Mouse (Mus musculus) forelimb bud, embryonic 11.5 days (tissue): ENCODE measurements around the gene Spdef.

Experiments used
- DNase-seq: peaks from one replicate; pipeline ENCODE4 v3.0.0-alpha.2; 2012; ENCODE audit warnings: low read depth, low spot score

The Spdef gene

GRCm38 (mm10) chr17:27728770-27729169, at the start of gene Spdef:
Gene Spdef (minus strand): TSS chr17:27728955.
- no peak for DNase-seq

DNA sequence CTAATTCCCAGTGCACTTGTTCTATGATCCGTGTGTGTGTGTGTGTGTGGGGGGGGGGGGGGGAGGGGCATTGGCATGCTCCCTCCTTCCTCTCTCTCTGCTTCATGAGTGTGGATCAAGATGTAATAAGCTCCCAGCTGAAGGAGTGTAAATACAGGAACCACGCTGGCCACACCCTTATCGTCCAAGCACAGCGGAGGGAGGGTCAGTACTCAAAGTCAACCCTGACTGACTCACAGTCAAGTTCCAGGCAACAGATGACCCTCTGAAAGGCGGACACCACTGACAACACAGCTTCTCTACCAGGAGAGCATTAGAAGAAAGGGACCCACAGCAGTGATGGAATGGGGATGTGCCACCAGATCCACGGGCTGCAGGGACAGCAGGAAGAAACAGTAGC, 49.1 kb upstream of the Spdef start:
- DNase-seq: no peak

DNA sequence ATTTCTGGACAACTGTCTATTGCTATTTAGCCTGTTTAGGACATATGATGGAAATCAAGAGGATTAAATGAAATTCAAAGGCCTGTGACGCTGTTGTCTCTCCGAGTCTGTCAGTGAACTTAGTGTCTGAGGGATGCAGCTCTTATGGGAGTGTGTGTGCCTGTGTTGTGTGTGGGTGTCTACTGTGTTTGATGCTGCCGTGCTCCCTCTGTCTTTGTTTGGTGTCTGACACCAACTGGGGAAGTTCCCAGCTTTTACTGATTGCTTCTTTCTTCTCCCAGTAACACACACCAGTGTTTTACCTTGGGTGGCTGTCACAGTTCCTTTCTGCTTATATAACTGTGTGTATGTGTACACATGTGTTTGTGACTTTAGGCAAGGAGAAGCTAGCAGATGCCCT, 45.4 kb upstream of the Spdef start:
- no peak for DNase-seq

DNA sequence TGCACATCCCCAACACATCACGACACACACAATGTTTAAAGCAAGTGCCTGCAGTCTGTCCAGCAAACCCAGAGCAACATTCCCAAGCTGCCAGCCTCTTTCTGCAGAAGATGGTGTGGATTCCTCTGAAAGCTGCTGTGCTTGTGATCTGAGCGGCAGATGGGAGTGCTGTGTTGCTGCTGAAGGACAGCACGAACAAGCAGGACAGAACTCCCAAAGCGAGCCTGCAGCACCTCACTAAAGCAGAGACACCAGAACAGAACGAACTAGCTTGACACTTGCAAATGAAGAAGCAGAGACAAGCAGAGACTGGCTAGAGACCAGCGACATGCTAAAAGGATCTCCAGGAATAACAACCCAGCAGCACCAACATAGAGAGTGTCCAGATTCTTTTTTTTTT, 42.9 kb upstream of the Spdef start:
- no peak for DNase-seq

DNA sequence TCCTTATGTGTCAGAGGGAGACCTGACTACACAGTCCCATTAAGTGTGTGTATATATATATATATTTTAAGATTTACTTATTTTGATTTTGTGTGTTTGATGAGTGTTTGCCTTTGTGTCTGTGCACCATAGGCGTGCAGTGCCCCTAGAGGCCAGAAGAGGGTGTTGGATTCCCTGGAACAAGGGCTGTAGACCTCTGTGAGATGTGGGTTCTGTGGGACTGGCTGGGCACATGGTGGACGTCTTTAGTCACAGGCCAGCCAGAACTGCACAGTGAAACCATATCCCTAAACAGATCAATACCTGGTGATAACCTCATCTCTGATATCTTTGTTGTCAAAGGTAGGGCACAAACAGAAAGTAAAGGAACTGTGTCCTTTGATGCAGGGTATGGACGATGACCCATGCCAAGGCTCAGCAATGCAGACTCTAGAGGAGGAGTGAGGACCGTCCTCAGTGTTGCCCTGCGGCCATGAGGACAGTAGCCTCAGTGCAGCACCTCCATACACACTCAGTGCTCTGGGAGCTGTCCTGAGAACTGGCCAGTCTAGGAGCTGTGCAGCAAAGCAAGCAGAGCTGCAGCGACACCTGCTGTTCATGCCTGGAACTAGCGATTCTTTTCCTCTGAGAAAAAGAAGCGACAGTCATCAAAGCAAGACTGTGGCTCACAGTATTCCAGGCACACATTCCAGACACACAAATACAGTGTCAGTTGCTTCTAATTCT, 40.2 kb upstream of the Spdef start:
- DNase-seq: peak; percentile 80

DNA sequence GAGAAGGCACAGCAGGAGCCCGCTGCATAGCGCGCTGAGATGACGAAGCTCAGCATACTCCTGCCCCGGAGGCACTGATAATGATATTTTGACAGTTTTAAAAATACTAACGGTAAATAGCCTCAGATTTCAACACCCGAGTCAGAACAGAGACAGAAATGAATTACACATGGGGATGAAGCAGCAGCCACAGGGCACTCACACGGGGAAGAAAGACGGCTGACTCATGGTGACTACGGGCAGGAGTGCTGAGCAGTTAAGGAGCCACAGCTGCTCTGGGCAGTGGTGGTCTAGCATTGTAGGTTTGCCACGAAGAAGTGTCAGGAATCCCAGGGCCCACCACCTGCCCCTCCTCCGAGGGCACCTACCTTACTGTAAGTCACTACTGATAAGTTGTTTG, 38.8 kb upstream of the Spdef start:
- DNase-seq: no peak

DNA sequence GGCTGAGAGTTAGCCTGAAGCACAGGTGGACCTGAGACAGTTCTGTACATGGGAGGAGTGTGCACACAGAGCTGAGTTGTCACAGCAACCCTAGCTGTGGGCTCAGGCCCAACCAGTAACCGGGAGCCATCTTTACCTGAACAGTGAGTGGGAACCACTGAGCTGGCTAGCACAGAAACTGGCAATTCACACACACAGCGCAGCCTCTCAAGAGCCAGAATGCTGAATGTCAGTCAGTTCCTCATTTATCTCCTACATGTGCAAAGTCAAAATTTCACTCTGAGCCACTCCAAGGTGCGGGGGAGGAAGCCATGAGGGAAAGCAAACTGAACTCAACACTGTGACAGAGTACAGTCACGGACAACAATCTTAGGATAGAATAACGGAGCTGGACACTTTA, 38.4 kb upstream of the Spdef start:
- no peak for DNase-seq

- DNase-seq: no peak
Measured at GRCm38 (mm10) chr17:27765066-27765465, 36.3 kb upstream of the Spdef start.

DNA sequence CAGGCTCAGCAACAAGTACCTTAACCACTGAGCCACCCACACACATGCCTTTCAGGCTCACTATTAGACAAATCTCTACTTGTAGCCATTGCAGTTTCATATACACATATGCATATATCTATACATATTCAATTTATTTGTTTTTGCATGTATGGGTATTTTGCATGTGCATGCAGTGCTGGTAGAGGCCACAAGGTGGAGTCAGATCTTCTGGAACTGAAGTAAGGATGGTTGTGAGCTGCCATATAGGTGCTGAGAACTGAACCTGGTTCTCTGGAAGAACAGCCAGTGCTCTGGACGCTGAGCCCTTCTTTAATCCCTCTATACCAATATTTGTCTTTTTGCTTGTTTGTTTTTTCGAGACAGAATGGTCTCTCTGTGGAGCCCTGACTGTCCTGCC, 35.7 kb upstream of the Spdef start:
- no peak for DNase-seq

GRCm38 (mm10) chr17:27762884-27763283, 34.1 kb upstream of the Spdef start:
- DNase-seq: no peak

- peak; percentile 63 for DNase-seq
Measured at GRCm38 (mm10) chr17:27761639-27762336, 33.0 kb upstream of the Spdef start.

GRCm38 (mm10) chr17:27760169-27760568, 31.4 kb upstream of the Spdef start:
- no peak for DNase-seq

DNA sequence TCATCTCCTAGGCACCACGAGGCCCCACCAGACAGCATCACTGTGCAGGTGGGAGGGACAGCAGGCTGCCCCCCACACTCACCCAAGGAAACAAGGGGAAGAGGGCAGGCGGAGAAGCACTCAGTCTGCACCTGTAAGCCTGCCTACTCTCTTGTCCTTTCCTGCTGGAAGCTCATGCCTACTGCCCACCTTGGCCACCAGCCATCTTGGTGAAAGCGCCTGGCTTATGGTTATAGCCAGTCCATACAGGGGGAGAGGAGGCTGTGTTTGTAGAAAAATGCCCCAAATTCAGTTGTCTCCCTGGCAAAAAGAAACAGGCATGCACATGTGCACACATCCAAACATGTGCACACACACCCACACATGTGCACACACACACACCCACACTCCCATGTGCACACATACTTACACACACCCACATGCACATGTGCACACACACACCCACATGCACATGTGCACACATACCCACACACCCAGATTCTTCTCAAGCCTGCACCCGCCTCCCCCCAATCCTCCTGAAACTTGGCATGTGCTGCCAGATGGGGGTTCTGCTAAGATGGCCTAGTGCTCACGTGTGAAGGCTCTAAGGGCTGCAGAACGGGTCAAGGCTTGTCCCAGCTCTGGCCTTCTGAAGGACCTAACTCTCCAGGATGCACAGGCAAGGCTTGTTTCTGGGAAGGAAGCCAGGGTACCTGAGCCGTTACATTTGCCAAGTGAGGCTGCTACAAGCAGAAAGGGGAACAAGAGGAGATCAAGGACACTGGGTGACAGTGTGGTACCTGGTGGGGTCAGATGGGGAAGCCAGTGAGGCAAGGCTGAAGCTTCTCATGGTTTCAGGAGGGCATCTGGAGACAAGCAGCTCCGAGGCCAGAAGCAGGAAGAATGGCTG, 22.8 kb upstream of the Spdef start:
- no peak for DNase-seq

GRCm38 (mm10) chr17:27750451-27750942, 21.7 kb upstream of the Spdef start:
- DNase-seq: no peak

GRCm38 (mm10) chr17:27748123-27748522, 19.4 kb upstream of the Spdef start:
- DNase-seq: no peak

GRCm38 (mm10) chr17:27746446-27746845, 17.7 kb upstream of the Spdef start:
- DNase-seq: no peak

- no peak for DNase-seq
Measured at GRCm38 (mm10) chr17:27740961-27741360, 12.2 kb upstream of the Spdef start.

DNA sequence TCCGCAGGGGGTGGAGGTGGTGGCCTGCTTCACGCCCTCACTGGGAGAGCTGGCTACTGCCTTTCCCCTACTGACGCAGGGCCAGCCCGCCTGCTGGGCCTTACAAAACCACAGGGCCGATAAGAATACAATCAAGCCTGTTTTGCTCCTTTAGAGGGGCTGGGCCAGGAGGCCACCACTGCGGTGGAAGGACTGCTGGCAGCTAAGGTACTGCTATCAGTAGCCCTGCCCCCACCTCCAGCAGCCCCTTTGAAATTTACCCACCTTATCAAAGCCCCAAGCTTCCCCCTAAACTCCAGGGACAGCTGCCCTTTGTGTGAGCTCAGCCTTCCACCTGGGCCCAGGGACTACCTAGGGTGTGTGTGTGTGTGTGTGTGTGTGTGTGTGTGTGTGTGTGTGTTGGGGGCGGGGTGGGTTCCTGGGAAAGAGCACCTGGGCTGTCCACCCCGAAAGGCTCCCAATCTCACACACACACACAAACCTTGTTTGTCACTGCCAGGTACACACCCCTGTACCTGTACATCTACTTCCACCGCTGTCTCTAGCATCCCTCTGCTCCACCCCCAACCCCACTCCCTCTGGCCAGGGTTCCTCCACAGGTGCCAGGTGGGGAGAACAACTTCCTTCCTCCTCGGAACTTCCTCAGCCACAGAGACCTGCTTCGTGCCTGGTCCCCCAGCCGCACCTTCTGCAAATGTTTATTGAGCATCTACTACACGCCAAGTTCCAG, 5.8 kb upstream of the Spdef start:
- no peak for DNase-seq

- no peak for DNase-seq
Measured at GRCm38 (mm10) chr17:27732694-27733093, 3.9 kb upstream of the Spdef start.

- no peak for DNase-seq
Measured at GRCm38 (mm10) chr17:27732152-27732551, 3.4 kb upstream of the Spdef start.

- DNase-seq: no peak
Measured at GRCm38 (mm10) chr17:27726527-27726926, 2.2 kb downstream of the Spdef start.
